ENCODE assay signal across 23 mouse cellular contexts in the genomic region with DNA sequence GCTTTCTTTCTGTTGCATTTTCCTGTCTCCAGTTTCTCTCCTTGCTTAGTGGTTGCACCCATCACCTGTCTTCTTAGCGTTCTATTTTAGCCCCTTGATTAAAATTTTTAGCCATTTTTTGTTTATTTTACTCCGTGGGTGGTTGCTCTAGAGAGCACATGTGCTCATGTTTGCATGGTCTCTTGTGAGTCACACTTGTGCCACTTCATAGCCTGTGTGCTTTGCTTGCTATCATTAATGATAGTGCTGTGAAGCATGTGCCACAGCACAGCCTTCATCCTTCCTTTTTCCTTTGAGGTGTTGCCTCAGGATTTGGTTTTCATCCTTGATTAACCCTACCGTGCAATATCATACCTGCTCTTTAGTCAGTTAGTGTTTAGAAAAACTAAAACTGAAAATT.
"Had no signal": no experiment of that assay in that cellular context is flagged by ENCODE, and none has a peak within 500 bp of the region (broad histone marks: within the 10 kb centered on the region; RNA-seq: fewer than 3 reads in every experiment).

No protein-coding gene starts in this region.

- H3K27ac ChIP-seq: gastrocnemius, adult 2 months; heart, embryonic 10.5 days; hindbrain, embryonic 10.5 days; hindbrain, embryonic 12.5 days; hindbrain, embryonic 14.5 days; intestine, embryonic 15.5 days; limb, embryonic 13.5 days; limb, embryonic 15.5 days; liver, embryonic 12.5 days had no signal

- H3K27me3 ChIP-seq: heart, embryonic 12.5 days; hindbrain, embryonic 12.5 days; intestine, embryonic 15.5 days; limb, embryonic 13.5 days; limb, embryonic 15.5 days; liver, embryonic 12.5 days had no signal

- H3K9ac ChIP-seq: heart, embryonic 12.5 days; hindbrain, embryonic 12.5 days; hindbrain, embryonic 14.5 days; intestine, embryonic 15.5 days; limb, embryonic 13.5 days; limb, embryonic 15.5 days; liver, embryonic 12.5 days had no signal

- H3K4me2 ChIP-seq: heart, embryonic 12.5 days; hindbrain, embryonic 12.5 days; hindbrain, embryonic 14.5 days; intestine, embryonic 15.5 days; limb, embryonic 13.5 days; limb, embryonic 15.5 days; liver, embryonic 12.5 days had no signal

- H3K36me3 ChIP-seq: heart, embryonic 10.5 days; heart, embryonic 12.5 days; hindbrain, embryonic 10.5 days; hindbrain, embryonic 12.5 days; intestine, embryonic 15.5 days; limb, embryonic 13.5 days; limb, embryonic 15.5 days; liver, embryonic 12.5 days had no signal

- H3K4me3 ChIP-seq: gastrocnemius, adult 2 months; heart, embryonic 10.5 days; heart, embryonic 12.5 days; hindbrain, embryonic 10.5 days; hindbrain, embryonic 12.5 days; intestine, embryonic 15.5 days; limb, embryonic 13.5 days; limb, embryonic 15.5 days; liver, embryonic 12.5 days had no signal

- DNase-seq: gastrocnemius, adult 2 months; gastrocnemius, postnatal 10 days; gastrocnemius, postnatal 25 days; heart, adult 18-20 months; heart, postnatal 10 days; heart, postnatal 4 days; kidney, adult 18-20 months; kidney, adult 8-10 months; kidney, postnatal 10 days; kidney, postnatal 36 days; left cerebral cortex, postnatal 4 days had no signal

- H3K4me1 ChIP-seq: heart, embryonic 10.5 days; heart, embryonic 12.5 days; hindbrain, embryonic 10.5 days; hindbrain, embryonic 12.5 days; intestine, embryonic 15.5 days; limb, embryonic 13.5 days; limb, embryonic 15.5 days; liver, embryonic 12.5 days had no signal

- H3K9me3 ChIP-seq: heart, embryonic 10.5 days; heart, embryonic 12.5 days; hindbrain, embryonic 10.5 days; hindbrain, embryonic 12.5 days; intestine, embryonic 15.5 days; limb, embryonic 13.5 days; limb, embryonic 15.5 days; liver, embryonic 12.5 days had no signal

- ATAC-seq: hindbrain, embryonic 16.5 days; inflammation-experienced regulatory T-cells, adult 6 months; intestine, embryonic 15.5 days; intestine, postnatal 0 days; liver, embryonic 12.5 days had no signal
